Mouse (Mus musculus): ENCODE results near the gene Afap1.

Gene Afap1

DNA sequence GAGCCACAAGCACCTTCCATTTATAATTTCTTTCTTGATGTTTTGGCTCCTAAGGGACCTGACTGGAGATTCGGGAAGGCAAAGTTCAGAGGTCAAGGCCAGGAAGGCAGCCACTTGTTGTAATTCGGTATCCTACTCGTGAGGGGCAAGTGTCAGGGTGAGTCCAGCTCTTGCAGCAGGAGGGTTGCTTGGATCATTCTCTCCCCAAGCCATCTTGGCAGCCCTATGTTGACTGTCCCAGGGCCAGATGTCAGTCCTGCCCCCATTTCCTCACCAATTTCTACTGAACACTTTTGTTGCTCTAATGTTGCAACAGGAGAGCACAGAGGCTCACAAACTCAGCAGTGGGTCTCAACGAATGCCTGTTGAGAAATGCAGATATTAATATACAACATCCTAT, 5.0 kb downstream of the Afap1 start:
- DNase-seq = no peak

DNA sequence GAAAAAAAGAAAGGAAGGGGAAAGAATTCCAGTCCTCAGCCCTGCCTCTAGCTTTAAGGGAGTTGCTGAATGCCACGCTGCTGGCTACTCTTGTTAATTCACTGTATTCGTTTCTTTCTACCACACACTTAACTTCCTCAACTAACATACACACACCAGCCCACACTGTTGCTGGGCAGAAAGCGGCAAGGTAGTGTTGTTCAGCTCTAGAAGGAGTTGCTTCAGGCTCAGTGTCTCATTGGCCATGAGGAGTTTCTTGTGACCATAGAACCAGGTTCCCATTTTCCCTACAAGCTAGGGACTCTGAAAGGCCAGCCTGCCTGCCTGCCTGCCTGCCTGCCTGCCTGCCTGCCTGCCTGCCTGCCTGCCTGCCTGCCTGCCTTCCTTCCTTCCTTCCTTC, 5.9 kb downstream of the Afap1 start:
- DNase-seq = no peak

DNA sequence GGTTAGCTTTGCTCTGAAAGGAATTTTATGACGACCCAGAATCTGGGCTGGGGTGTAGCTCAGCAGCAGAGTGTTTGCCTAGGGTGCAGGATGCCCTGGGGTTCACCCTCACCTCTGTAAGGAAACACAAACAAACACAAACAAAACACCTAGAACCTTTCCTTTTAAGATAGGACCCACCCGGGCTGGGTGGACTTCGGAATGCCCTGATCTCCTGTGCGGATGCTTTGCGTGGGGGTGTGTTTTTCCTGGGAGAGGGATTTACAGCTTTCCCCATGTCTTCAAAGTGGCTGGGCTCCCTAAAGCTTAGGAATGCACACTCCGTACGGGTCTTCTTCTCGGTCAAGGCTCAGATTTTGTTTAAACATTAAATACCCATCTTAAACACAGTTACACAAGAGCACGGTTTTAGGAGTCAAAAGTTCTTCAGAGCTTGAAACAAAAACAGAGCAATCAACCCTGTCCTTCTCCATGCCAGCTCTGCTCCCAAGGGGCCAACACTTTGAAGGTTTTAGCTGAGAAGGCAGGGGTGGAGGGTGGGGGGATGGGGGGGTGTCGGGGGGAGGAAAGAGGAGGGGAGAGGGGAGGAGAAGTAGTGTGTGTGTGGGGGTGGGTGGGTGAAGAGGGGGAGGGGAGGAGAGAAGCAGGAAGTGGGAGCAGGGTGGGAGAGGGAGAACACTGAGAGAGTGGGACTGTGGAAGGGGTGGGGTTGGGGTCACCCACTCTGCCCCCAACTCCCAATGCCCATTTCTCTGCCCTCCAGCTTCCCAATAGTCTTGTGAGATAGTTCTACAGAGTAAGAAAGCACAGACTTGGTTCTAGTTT, 7.5 kb downstream of the Afap1 start:
- no peak for DNase-seq

DNA sequence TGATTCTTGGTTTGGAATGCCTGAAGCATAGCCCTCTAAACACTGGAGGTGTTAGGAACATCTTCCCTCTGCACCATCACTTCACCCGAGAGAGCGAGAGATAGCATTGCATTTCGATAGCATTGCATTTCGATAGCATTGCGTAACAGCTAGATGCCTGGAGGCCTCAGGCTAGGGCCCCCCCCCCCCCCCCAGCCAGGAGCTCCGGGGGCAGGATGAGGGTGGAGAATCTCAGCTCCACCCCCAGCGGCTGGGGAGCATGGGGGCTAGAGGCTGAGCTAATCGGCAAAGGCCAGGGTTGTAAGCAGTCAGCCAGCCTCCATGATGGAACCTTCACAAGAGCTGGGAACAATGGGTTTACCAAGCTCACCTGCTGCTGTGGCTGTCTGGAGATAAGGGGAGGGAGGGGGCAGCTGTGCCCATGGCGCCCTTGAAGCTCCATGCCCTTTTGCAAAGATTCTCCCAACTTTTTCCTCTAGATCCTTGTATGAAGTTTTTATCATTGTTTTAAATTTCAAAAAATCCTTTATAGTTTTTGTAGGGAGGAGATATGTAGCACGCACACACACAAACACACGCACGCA, 8.2 kb downstream of the Afap1 start:
- no peak for DNase-seq

DNA sequence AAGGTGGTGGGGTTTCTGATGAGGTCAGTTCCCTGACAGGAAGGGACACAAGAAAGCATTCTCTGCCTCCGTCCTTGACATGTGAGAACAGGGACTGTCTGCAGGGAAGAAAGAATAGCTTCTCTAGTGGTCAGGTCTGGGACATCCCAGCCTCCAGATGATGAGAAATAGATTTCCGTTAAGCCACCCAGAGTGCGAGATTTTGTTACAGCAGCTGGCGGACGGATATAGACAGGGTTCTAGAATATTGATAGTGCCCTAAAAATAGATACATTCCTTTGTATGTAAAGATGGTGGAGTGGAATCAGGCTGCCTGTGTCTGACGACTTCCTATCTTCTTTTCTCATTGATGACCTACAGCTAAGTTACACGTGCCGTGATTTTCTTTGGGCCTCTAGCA, 10.3 kb downstream of the Afap1 start:
- DNase-seq = no peak

DNA sequence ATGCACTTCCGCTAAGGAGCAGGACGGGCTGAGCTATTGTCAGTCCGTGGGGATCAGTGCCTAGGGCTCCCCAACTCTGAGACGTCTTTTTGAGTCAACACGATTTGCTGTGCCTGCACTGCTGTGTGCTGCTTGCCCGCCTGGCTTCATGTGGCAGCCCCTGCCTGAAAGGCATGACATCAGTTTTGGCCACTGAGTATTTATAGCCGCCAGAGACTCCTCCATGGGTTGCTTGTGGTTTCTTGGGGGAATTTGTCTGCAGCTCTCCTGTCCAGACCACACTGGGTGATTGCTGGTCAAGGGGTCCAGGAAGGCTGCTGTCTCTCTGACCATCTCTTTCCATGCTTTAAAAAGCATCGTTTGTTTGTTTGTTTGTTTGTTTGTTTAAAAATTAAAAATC, 12.2 kb downstream of the Afap1 start:
- DNase-seq = no peak

DNA sequence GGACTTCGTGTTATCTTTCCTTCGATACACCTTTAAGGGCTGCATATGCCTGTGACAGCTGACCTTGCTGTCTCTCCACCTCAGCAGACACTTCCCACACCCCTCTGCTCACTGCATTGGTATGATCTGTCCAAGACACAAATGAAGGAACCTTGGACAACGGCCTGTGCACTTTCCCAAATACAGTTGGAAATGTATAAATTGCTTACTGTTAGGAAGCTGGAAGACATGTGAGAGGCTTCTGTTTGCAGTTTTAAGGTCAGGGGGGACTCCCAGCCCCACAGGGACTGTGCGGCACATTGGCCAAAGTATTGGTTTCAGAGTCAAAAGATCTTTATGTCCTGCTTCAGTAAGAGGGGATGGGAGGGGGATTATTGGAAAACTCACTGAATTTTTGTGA, 14.0 kb downstream of the Afap1 start:
- DNase-seq = no peak

DNA sequence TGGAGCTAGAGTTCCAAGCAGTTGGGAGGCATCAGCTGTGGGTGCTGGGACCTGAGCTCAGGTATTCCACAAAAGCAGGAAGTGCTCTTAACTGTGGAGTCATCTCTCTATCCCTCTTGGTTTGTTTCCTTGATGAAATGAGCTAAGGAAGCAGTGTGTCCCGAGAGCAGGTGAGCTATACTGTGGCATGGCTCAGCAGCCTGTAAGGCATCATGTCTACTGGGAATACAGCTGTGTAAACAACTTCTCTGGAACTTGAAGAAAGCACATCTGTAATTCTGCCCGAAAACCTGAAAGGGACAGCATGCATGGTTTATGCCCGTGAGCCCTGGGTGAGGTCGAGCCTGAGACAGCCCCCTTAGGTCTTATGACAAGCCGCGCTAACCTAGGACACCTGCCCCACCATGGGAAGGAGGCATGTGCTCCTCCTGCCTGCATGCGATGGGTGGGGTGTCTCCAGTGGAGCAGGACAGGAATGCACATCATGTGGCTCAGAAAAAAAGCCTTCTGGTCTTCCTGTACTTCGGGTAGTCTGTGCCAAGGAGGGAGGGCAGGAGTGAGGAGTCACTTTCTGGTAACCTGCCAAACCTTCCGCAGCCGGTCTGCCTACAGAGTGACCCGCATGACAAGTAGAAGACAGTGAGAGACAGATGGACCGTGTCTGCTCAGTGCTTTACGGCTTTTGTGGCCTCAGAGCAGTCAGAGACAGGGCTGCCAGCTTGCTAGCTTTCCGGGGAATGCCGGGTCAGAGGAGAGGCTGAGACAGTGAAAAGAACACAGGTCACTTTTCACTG, 14.7 kb downstream of the Afap1 start:
- peak; percentile 87 to 91 for DNase-seq

DNA sequence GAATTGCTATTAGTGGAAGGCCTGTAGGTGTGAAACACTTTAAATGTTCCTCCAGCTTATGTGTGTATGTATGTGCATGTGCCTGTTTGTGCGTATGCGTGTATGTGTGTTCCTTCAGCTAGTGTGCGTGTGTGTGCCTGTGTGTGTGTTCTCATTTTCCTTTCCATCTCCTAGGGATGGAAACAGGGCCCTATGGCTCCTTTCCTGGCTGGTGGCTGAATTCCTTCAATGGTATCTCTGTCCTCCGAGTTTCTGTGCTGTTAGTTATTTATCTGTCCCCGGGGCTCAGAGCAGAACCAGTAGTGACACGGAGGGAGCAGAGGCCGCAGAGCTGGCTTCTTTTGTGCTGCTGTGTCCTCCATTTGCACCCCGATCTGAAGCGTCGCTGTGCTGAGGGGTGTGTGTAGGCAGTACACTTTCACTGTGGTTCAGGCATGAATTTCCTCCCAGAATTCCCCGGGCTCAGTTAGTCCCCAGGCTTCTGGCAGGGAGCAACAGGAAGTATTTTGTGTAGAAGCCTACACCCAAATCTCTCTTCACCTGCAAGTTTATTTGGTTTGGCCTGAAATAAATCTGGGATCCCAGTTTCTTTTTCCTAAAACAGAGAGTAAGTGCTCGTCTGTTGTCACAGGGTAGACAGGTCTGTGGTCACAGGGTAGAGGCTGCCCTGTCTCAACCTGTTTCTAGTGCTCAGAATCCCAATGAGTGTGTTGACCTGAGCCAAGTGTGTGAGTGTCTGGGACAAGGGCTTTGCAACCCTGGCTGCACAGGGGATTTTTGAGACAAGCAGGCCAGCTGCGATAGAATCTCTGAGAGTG, 15.7 kb downstream of the Afap1 start:
- DNase-seq = peak in 1 of 2 experiments; percentile 34

DNA sequence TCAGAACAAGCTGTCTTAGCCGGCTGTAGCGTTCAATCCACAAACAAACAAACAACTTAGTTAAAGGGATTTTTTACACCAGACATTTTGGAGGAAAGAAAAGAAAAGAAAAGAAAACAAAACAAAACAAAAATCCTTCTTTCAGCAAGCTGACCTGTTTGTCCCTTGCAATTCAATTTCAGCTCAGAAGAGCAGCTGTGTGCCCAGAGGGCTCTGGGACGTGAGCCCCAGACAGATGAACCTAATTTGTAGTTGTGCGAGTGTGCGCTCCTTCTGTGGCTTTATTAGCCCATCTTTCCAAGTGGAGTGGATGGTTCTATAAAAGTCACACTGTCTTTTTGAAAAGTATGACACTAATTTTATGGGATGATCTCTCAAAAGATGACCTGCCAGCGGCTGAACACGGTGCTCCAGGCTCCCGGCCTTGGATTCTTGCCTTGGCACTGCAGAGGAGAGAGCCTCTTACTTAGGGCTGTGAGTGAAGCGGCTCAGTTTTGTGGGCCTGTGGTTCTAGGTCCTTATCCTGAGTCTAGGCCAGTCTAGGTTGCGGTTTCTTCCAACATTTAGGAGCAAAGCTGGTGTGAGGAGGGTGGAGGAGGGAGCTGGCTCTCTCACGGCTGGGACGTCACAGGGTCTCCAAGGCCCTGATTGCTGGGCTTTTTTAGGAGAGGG, 22.6 kb downstream of the Afap1 start:
- DNase-seq = no peak

DNA sequence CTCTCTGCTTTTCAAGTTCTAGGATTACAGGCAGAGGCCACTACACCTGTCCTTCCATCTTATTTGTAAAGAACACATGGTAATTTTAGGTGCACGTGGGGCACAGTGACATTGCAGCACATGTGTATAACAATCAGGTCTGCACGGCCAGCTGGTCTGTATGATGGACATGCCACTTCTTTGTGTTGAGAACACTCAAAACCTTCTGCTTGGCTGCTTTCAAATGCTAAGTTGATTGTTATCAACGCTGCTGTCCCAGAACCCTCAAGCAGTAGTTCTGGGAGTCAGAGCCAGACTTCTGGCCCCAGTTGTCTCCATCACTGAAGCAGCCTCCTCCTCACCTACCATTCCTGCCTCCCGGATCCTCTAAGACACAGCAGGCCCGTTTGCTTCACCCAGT, 23.5 kb downstream of the Afap1 start:
- DNase-seq = no peak

DNA sequence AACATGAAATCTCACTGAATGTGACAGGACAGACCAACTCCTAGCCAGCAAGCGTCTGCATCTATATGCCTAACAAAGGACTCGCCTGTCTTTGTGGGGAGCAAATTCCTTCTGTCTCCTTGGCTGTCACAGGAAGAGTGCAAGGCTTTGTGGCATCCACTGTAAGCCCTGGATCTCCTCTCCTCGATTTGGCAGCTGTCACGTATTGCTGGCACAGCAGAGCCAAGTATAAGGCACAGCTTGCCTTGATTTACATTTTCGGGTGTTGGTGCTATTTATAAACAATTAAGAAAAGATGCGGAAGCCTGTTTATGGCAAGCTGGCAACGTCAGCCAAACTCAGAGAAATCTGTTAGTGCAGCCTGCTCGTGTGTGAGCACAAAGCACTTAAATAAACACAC, 25.3 kb downstream of the Afap1 start:
- no peak for DNase-seq

DNA sequence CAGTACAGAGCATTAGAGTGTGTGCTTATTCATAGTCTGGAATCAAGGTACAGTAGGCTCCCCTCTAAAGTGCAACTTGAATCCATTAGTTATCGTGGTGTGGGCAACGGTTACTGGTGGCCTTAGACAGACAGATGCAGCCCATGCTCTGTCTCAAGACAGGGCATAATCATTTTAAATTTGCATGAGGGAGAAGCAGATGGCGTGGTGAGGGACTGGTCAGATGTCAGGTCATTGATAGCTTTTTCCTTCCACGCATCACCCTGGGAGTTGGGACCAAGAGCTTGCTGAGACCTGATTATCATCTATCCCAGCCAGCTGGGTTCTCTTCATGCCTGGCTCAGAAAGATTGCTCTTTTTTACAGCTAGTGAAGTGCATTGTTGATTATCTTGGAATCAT, 27.0 kb downstream of the Afap1 start:
- no peak for DNase-seq

DNA sequence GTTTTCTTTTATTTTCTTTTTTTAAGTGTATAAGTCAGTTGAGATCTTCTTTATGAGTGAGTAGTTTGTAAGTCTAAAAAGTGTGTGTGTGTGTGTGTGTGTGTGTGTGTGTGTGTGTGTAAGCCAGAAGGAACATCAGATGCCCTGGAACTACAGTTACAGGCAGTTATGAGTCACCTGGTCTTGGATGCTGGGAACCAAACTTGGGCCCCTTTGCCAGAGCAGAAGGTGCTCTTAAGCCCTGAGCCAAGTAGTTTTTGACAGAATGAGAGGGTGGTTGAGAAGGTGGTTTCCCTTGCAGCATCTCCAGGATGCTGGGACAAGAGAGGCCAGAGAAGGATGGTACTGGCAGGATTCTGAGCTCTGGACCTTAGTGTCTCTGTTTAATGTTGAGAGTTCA, 27.4 kb downstream of the Afap1 start:
- no peak for DNase-seq

DNA sequence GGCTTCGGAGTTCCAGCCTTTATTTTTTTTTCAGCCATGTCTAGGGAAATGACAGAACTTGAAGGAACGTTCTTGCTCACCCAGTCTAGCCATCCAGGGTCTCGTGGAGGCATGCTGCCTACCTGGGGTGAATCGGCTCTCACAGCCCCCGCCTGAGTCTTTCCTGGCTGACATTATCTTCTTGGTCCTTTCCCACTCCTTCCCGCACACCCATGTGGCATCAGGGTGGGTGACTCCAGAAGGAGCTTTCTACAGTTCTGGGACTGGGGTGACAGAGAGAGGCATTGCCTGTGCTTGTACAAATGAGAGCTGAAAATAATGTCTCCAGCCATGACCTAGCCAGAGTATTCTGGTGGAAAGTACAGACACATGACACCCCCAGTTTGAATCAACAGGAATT, 28.0 kb downstream of the Afap1 start:
- no peak for DNase-seq

DNA sequence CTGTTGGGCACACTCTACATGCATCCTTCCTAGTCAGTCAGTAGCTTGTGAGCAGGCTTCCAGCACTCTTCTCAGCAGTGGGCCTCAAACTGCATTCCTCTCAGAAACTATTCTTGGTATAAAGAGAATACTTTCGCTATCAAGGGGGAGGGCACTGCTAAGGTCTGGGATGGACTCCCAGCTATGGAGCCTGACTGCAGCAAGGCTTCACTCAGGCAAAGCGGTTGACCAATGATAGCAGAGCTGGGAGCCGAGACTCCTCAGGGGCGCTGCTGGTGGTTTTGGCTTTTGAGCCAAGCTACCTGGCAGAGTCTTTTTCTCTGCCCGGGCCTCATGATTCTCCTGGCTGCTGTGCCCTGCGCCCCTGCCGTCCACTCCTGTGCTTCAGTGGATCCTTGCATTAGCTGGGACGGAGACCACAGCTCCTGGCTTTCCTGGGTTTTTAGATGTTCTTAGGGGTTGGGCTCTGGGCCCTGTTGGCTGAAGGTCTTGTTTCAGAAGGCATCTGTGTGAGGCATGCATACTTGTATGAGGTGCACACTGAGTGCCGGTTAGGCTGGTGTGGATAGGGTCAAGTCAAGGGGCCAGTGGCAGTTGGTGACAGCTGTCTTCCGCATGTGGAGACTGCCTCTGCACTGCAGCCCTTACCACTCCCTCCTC, 28.6 kb downstream of the Afap1 start:
- peak; percentile 39 to 50 for DNase-seq

DNA sequence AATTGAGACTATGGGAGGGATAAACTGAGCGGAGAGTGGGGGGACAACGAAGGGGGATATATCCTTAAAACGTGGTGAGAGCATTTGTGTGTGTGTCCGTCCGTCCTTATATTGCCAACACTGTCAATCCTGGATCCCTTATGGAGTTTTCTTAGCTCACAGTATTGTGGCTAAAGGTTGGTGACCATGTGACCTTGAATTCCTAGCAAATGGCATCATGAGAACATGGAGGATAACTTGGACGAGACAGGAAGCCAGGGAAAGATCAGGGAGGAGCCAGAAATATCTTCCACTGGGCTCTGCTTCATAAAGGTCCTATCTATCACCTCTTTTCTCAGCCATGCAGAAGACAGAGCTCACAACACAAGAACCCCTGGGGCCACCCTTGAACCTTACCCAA, 30.3 kb downstream of the Afap1 start:
- DNase-seq = no peak

DNA sequence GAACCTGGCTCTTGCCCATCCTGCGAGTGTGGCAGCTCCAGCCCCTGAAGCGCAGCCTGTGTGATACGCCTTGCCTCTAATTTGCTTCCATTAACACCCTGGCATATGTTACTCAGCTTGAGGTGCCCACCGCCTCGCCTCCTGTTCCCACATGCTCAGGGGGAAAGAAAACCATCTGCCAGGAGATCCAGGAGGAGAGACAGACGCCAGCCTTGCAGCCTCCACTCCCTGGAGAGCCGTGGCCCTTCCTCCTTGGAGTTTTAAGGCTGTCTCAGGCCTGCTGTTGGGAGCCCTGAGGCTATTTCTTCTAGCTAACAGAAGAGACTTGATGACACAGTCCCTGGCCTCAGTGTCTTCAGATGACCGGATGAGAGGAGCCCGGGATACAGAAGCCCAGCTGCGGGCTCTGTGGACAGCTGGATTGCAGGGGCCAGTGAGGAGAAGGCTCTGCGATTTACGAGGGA, 32.1 kb downstream of the Afap1 start:
- peak; percentile 70 to 74 for DNase-seq

DNA sequence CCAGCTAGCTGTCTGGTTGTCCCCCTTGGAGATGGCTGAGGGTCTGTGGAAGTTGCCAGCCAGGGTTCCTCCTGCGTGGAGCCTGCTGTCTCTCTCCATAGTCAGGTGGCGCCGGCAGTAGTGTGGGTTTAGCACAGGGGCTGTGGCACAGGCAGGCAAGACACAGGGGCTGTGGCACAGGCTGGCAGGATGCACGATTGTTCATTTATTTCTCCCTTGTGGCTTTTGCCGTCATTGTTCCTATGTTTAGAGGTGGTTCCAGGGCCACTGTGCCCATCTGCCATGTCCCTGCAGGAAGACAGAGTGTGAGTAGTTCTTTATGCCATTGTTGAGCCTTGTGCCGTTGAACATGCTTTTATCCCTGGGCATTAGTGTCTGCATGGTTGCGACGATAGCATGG, 33.4 kb downstream of the Afap1 start:
- DNase-seq = no peak

DNA sequence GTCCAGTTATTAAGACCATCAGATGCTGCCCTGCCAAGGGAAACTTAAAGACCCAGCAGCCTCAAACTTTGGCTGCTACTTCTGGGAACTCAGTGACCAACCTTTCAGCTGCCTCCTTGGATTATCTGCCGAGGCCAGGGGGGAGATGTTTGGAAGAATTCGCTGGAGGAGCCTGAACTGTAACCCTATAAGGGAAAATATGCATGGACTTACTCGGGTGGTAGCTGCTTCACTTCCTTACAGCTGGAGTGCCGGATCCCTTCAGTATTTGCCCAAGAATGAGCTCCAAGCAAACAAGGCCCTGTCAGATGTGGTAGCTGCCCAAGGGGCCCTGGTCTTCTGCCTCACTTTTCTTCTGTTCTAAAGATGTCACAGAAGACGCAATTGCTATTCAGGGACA, 38.2 kb downstream of the Afap1 start:
- no peak for DNase-seq

DNA sequence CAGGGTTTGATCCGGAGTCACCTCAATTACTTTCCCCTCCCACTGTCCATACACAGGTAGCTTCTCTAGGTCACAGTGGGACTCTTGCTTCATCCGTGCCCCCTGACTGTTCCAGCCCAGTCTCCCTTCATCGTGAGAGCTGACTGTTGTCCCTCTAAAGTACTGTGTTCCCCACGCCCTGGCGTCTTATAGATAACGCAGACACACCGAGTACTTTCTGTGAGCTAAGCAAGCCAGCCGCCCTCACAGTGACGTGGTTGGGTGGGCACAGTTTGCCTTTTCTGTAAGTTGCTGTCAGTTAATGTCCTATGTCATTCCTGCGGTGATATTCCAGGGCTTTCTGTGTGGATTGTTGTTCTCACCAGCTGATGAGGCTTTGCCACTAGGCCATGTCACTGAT, 39.9 kb downstream of the Afap1 start:
- DNase-seq = no peak

DNA sequence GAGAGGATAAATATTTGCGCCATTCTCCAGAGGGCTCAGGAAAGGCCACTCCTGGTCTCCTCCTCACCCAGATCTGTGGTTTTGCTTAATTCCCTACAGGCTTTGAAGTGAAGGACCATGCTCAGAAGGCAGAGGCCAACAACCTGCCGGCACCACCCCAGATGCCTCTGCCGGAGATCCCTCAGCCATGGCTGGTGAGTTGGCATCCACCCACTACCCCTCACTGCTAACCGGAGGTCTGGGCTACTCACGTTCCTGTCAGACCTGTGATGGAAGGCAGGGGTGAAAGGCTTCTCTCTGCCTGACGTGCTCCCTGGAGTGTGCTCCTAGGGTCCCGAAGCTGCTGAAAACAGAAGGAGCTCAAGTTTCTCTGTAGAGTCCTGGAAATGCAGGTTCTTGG, 42.8 kb downstream of the Afap1 start:
- DNase-seq = no peak
